Mouse (Mus musculus) G1E (cell line): Measurements from ENCODE around the gene Mcoln1. TPM values are rescaled to one million over a fixed set of nuclear protein-coding genes. Genes with fewer than 3 reads are reported as not detected.

ENCODE experiments used
- ATAC-seq: 2 replicates; pipeline ENCODE4 v1.8.0; 2016; ENCODE audit warnings: mild to moderate bottlenecking; ENCODE audit not compliant: insufficient number of reproducible peaks, poor library complexity, low FRiP score, severe bottlenecking; ENCODE audit errors: extremely low read depth
- DNase-seq: peaks from one replicate; pipeline ENCODE4 v3.0.0; 2012; ENCODE audit warnings: low spot score
- H3K27me3 ChIP-seq: 2 replicates; pipeline ENCODE4 v1.6.1; 2012; ENCODE audit warnings: mild to moderate bottlenecking, low read length, inconsistent platforms; ENCODE audit not compliant: insufficient read depth
- H3K36me3 ChIP-seq: replicated peaks from 2 replicates; pipeline ENCODE3; 2012; ENCODE audit warnings: mild to moderate bottlenecking, inconsistent platforms
- H3K4me1 ChIP-seq: 2 replicates; pipeline ENCODE4 v1.6.1; 2012; ENCODE audit warnings: low read depth, low read length, inconsistent platforms, mixed read lengths; ENCODE audit not compliant: insufficient read depth
- H3K4me3 ChIP-seq: 2 replicates; pipeline ENCODE4 v1.5.1; 2012; ENCODE audit warnings: low read depth, mild to moderate bottlenecking, inconsistent platforms, low read length, moderate library complexity, mixed read lengths
- H3K9me3 ChIP-seq: replicated peaks from 2 replicates; pipeline ENCODE4 v1.6.1; 2012; ENCODE audit warnings: inconsistent platforms
- CTCF ChIP-seq: IDR thresholded peaks from 2 replicates; pipeline ENCODE4 v1.5.1; 2012; ENCODE audit warnings: low read depth, low read length, inconsistent platforms, mixed read lengths
- GATA1 ChIP-seq: IDR thresholded peaks from 2 replicates; pipeline ENCODE4 v1.6.1; 2012; ENCODE audit warnings: borderline replicate concordance, low read length, inconsistent platforms, mixed read lengths
- GATA2 ChIP-seq: IDR thresholded peaks from 2 replicates; pipeline ENCODE4 v1.6.1; 2012; ENCODE audit warnings: low read depth, low read length, inconsistent platforms, borderline replicate concordance
- POLR2AphosphoS5 ChIP-seq: IDR thresholded peaks from 2 replicates; pipeline ENCODE4 v1.6.1; 2012; ENCODE audit warnings: low read depth, low read length, inconsistent platforms; ENCODE audit not compliant: insufficient replicate concordance
- TAL1 ChIP-seq: conservative IDR thresholded peaks from 2 replicates; pipeline ENCODE4 v1.6.1; 2012; ENCODE audit warnings: low read depth, low read length, inconsistent platforms, mixed read lengths
- polyA plus RNA-seq: library from polyadenylated mRNA; stranded (reverse); fragments of >175 nt; gene quantifications from 2 replicates; pipeline ENCODE4 v1.2.3, GENCODE M21; 2012
- total RNA-seq, 2 experiments: library from RNA; stranded (forward) in 1 of 2; stranded (reverse) in 1 of 2; fragments of 200-1000 nt in 1 of 2; fragments of >200 nt in 1 of 2; fragmentation: Nextera tagmentation in 1 of 2; gene quantifications; 2 replicates each; pipeline ENCODE4 v1.2.3; 2014 to 2017

Mcoln1 gene
- total and polyA plus RNA-seq, 3 experiments: 41.5 to 144 (median 42.4) TPM

DNA sequence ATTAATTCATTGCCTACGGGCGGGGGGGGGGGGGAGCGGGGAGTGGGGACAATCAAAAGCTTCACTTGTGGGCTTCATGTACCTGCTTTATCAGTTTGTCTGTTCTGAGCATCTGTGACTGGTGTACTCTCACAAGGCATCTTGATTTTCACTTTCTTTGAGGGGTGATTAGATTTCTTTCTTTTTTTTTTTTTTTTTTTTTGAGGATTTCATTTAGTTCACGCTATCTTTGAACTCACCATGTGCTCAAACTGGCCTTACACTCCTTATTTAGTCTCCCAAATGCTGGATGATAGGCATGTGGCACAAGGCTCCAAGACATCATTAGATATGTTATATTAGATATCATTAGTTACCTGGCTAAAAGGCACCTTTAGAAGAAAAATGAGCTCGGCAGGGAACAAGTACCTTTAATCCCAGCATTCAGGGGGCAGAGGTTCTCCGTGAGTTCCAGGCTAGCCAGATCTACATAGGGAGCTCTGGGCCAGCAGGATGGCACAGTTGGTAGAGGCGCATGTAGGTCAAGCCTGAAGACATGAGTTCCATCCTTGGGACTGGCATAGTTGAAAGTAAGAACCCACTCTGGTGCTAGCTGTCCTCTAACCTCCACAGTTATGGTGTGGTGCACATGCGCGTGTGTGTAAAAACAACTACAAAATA is 32.2 kb upstream of the Mcoln1 start:
- TF ChIP-seq TAL1 (no peak), GATA1 (no peak), POLR2AphosphoS5 (no peak), GATA2 (no peak), CTCF (no peak)
- Histone ChIP-seq H3K4me1 (peaks cover 23% of the 10 kb centered on the region), H3K4me3 (peak overlapping the region; percentile 73), H3K9me3 (no peaks in the 10 kb centered on the region), H3K36me3 (peaks cover 8% of the 10 kb centered on the region), H3K27me3 (peaks cover 10% of the 10 kb centered on the region)
- DNase-seq (no peak), ATAC-seq (no peak)

DNA sequence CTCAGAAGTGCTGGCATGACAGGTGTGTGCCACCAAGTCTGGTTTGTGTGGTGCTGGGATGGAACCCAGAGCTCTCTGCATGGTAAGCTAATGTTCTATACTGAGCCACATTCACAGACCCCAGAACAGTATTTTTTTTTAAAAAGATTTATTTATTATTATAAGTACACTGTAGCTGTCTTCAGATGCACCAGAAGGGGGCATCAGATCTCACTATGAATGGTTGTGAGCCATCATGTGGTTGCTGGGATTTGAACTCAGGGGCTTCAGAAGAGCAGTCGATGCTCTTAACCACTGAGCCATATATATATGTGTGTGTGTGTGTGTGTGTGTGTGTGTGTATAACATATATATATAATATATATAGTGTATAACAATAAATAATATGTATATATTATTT is 31.4 kb upstream of the Mcoln1 start:
- DNase-seq (no peak), ATAC-seq (no peak)
- Histone ChIP-seq H3K4me3 (no peak overlapping the region), H3K9me3 (no peaks in the 10 kb centered on the region), H3K27me3 (peaks cover 13% of the 10 kb centered on the region), H3K4me1 (peaks cover 23% of the 10 kb centered on the region), H3K36me3 (peaks cover 4% of the 10 kb centered on the region)
- no peak for TF ChIP-seq GATA1
- no peak for TF ChIP-seq CTCF
- TF ChIP-seq POLR2AphosphoS5: no peak
- TF ChIP-seq TAL1: no peak
- no peak for TF ChIP-seq GATA2

- peaks cover 23% of the 10 kb centered on the region for H3K4me1 ChIP-seq
- no peak for TF ChIP-seq GATA2
- no peak for TF ChIP-seq POLR2AphosphoS5
- no peak for TF ChIP-seq GATA1
- no peak for TF ChIP-seq TAL1
- TF ChIP-seq CTCF: no peak
- ATAC-seq (no peak), DNase-seq (no peak)
- H3K36me3 ChIP-seq: no peaks in the 10 kb centered on the region
- H3K4me3 ChIP-seq: no peak within 1 kb of the TSS
- no peaks in the 10 kb centered on the region for H3K9me3 ChIP-seq
- peaks cover 14% of the 10 kb centered on the region for H3K27me3 ChIP-seq
Measured at GRCm38 (mm10) chr8:3470562-3470961, 29.7 kb upstream of the Mcoln1 start, which contains the start of gene Tex45. Gene Tex45, plus strand, starts transcription at chr8:3470862.

- Histone ChIP-seq H3K4me3 (no peak overlapping the region), H3K36me3 (no peaks in the 10 kb centered on the region), H3K27me3 (peaks cover 28% of the 10 kb centered on the region), H3K4me1 (no peaks in the 10 kb centered on the region), H3K9me3 (no peaks in the 10 kb centered on the region)
- ATAC-seq (no peak), DNase-seq (no peak)
- no peak for TF ChIP-seq CTCF
- no peak for TF ChIP-seq TAL1
- no peak for TF ChIP-seq GATA1
- no peak for TF ChIP-seq GATA2
- TF ChIP-seq POLR2AphosphoS5: no peak
Measured at GRCm38 (mm10) chr8:3475715-3476429, 24.4 kb upstream of the Mcoln1 start.

- TF ChIP-seq POLR2AphosphoS5 (no peak), TAL1 (no peak), GATA2 (no peak), CTCF (no peak)
- ATAC-seq: no peak
- no peak for DNase-seq
Measured at GRCm38 (mm10) chr8:3480221-3480785, 20.0 kb upstream of the Mcoln1 start.

GRCm38 (mm10) chr8:3481605-3482004 is 18.7 kb upstream of the Mcoln1 start:
- no peak for DNase-seq
- H3K4me3 ChIP-seq: no peak overlapping the region
- no peaks in the 10 kb centered on the region for H3K36me3 ChIP-seq
- no peaks in the 10 kb centered on the region for H3K9me3 ChIP-seq
- peak; percentile 66 for ATAC-seq
- TF ChIP-seq TAL1: no peak
- no peak for TF ChIP-seq CTCF
- no peak for TF ChIP-seq GATA1
- no peak for TF ChIP-seq POLR2AphosphoS5
- no peak for TF ChIP-seq GATA2
- H3K4me1 ChIP-seq: peaks cover 5% of the 10 kb centered on the region
- peaks cover 25% of the 10 kb centered on the region for H3K27me3 ChIP-seq

More at GRCm38 (mm10) chr8:3480221-3480785, 20.0 kb upstream of the Mcoln1 start:
- Histone ChIP-seq H3K27me3 (peaks cover 34% of the 10 kb centered on the region), H3K9me3 (no peaks in the 10 kb centered on the region), H3K36me3 (no peaks in the 10 kb centered on the region), H3K4me3 (no peak overlapping the region), H3K4me1 (peaks cover 2% of the 10 kb centered on the region; the same call in 1 of the 2 replicates)
